Mouse (Mus musculus): ENCODE measurements at regions not wholly inside any gene's neighbourhood (a gene's known extent, or its start where the extent isn't known, plus 50 kb on each side); places are given as distances from the start of the nearest gene placed in this dataset.

DNA sequence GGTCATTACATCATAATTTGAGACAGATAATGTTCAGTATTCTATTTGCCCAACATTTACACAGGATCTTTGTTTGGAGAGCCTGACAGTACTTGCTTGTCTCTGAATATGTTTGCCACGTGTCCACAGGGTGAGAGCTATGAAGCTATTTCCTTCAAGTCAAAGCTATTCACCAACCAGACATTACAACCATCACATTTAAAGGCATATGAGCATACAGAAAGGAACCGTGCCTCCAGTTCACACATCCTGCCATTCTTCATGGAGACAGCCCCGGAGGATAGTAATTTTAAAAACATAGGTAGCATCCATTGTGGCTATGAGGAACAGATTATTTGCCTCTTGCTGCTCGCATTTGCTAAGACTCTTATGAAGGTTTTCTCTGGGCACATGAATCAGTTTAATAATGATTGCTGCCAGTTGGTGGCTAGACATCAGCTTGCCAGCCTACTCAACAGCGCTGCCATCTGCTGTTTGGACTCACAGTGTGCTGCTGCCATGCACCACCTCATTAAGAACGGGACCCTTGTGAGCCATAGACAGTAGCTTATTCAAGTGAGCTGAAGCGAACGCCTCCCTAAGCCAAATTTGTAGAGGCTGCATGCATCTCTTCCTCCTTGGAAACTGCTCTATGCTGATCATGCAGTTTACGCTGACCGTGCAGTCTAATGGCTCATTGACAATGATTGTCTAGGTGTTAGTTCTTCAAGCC lies 126.5 kb upstream of the Ccdc54 start:
- peak; percentile 24 to 49 for DNase-seq (ENCODE audit: low spot score in 2 of 2)

DNA sequence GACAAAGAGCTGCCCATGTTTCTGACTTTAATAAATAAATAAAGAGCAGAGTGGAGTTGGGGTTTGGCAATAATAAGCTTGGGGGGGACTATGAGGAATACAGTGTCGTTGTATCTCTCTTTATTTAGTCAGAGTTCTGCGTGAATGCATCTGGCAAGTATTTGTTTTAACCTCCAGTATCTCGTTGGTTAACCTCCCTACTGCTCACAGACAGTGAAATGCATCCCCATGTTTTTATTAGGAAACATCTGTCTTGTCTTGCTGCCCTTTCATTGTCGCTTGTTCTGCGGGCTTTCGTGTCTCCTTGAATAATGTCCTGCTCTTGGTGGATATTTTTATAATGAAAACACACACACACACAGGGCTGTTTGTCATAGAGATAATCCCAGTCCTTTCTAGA lies 118.8 kb upstream of the Ccdc54 start:
- DNase-seq (ENCODE audit: low spot score in 2 of 2): no peak

GRCm38 (mm10) chr16:50707906-50708305 lies 117.0 kb upstream of the Ccdc54 start:
- DNase-seq (ENCODE audit: low spot score in 2 of 2): no peak

- no peak for DNase-seq (ENCODE audit: low spot score in 2 of 2)
Measured at GRCm38 (mm10) chr16:50705921-50706320, 115.0 kb upstream of the Ccdc54 start.

DNA sequence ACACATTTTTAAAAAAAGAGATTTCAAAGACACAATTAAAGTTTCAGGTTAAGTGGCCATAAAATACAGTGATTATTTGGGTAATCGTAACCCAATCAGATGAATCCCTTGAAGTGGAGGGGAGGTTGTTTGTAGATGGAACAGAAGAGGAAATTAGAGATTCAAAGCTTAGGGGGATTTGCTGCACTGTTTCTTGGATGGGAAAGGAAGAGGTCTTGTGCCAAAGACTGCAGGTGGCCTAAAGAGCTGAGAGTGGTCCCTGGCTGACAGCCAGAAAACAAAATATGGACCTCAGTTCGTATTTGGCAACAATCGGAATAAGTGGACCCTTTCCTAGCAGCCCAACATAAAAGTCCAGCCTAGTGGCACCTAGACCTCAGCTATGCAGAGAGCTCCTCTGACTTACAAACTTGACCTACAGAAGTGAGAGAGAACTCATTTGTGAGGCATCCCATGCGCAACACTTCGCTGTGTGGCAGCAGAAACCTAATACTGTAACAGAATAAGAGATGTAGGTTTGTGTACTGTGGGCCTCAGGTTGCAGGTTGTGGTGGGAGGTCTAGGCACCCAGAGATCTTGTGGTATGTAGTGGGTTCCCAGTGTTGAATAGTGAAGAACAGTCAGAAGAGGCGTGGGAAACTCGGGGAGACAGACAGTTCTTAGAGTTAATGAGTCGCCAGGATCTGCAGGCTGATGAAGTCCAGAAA lies 110.0 kb upstream of the Ccdc54 start:
- no peak for DNase-seq (ENCODE audit: low spot score in 2 of 2)

DNA sequence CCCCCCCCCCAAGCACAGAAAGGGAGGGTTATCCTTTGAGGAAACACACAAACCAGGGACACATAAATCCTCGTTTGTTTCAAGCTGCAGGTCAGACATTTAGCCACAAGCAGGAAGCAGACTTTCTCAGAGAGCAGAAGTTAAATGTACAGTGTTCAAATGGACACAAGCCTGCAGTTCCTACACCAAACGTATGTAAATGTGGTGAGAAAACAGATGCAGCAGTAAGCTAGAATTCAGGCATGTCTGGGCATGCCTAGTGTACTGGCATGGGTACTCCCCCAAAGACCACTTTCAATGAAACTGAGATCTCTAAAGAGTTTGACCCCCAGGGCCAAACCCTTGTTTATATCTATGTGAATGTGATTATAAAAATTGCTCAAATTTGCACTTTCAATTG lies 109.2 kb upstream of the Ccdc54 start:
- DNase-seq (ENCODE audit: low spot score in 2 of 2): no peak

- no peak for DNase-seq (ENCODE audit: low spot score in 2 of 2)
Measured at GRCm38 (mm10) chr16:50697722-50698121, 106.8 kb upstream of the Ccdc54 start.

- DNase-seq (ENCODE audit: low spot score in 2 of 2): no peak
Measured at GRCm38 (mm10) chr16:50696052-50696451, 105.1 kb upstream of the Ccdc54 start.

GRCm38 (mm10) chr16:50694045-50694444 lies 103.1 kb upstream of the Ccdc54 start:
- DNase-seq (ENCODE audit: low spot score in 2 of 2): no peak

DNA sequence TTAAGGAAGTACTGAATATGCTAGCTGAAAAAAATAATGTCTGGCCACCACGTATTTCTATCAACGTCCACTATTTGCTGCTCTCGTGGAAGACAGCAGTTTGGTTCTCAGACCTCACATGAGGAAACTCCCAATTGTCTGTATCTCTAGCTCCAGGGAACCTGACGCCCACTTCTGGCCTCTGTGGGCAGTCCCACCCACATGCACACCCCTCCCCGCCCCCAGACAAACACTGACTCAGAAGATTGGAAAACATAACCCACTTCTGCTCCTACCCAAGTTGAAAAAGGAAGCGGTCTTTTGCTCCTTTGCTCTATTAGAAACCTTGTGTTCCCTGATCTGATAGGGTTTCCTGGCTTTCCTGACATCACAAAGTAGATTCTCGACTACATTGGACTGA lies 99.9 kb upstream of the Ccdc54 start:
- DNase-seq (ENCODE audit: low spot score in 2 of 2): no peak

- no peak for DNase-seq (ENCODE audit: low spot score in 2 of 2)
Measured at GRCm38 (mm10) chr16:50689525-50689924, 98.6 kb upstream of the Ccdc54 start.

- DNase-seq (ENCODE audit: low spot score in 2 of 2): no peak
Measured at GRCm38 (mm10) chr16:50688818-50689506, 98.0 kb upstream of the Ccdc54 start.

DNA sequence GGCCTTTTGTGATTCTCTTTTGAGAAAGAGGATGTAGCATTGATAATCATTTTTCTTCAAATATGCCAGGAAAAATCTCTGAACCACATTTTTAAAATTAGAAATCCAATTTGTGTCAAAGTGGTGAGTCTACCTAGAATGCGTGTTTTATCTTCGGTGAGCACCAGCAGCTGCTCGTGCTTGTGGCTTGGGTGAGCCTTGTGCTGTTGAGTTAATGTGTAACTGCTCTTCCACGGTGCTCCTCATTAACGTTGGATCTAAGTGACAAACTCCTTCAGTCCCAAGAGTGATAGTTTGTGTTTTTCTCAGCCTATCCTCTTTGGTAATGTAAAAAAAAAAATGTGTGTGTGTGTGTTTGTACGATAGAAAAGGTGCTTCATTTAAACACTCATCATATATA lies 88.7 kb upstream of the Ccdc54 start:
- no peak for DNase-seq (ENCODE audit: low spot score in 2 of 2)

DNA sequence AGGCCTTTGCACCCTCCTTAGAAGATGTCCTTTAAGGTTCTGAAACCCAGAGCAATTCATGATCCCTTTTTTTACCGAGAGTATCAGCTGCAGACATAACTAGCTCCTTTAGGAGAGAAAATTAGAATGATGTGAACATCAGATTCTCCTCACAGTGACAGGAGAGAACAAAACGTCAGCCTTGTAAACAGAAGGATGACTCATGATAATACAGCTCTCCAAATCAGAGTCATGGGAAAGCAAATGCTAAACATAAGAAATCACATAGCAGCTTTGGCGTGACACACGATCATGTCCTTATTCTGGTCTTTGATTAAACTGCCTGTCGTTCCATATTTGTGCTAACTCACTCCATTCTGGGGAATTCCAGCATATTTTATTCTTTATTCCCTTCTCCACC lies 82.4 kb upstream of the Ccdc54 start:
- DNase-seq (ENCODE audit: low spot score in 2 of 2): no peak

GRCm38 (mm10) chr16:50672713-50673112 lies 81.8 kb upstream of the Ccdc54 start:
- DNase-seq (ENCODE audit: low spot score in 2 of 2): no peak

- no peak for DNase-seq (ENCODE audit: low spot score in 2 of 2)
Measured at GRCm38 (mm10) chr16:50671170-50671569, 80.2 kb upstream of the Ccdc54 start.

DNA sequence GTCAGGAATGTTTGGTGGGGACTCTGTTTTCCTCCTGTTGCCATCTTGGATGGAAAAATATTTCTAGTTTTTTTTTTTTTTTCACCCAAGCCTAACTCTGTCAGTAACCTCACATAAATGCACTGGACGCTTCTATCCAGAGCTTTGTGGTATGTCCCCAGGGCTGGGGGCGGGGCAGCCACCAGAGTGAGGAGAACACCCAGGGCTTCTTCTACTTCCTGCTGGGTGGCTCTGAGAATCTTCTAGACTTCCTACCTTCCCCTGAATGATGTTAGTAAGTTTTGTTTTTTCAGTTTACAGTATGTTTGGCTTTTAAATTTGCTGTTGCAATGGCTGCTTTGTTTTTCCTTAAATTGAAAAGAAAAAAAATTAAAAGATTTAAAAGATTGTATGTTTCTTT lies 73.3 kb upstream of the Ccdc54 start:
- no peak for DNase-seq (ENCODE audit: low spot score in 2 of 2)

Small RNA genes lying in the stretch of these regions (microRNA-seq; reads per million reads assigned to microRNA genes)
- gene Mir6363: 0 reads per million in 2 experiments
